Mouse (Mus musculus) heart, embryonic 11.5 days (tissue): ENCODE measurements around the gene Fndc7. TPM values are rescaled to one million over a fixed set of nuclear protein-coding genes. Genes with fewer than 3 reads are reported as not detected.
"Not testable (repeated sequence)": the region's sequence is repeated elsewhere in the genome, so short reads cannot be mapped to it uniquely, and the experiment has no call there.

Experiments
- ATAC-seq: fragments of 200-750 bp; cut with Nextera tagmentation; replicated peaks from 2 replicates; pipeline ENCODE4 v1.8.0; 2017; ENCODE audit warnings: moderate library complexity; ENCODE audit not compliant: insufficient number of reproducible peaks, low FRiP score, low TSS enrichment
- H3K27ac ChIP-seq: fragments of 300-500 bp; sonication (generic); 2 replicates; pipeline ENCODE4 v1.5.1; 2014; ENCODE audit warnings: mild to moderate bottlenecking, low read depth, low read length
- H3K27me3 ChIP-seq: fragments of 300-500 bp; sonication (generic); 2 replicates; pipeline ENCODE4 v1.6.1; 2014; ENCODE audit warnings: mild to moderate bottlenecking, low read length, mixed read lengths; ENCODE audit not compliant: control insufficient read depth, insufficient read depth
- H3K36me3 ChIP-seq: fragments of 300-500 bp; sonication (generic); 2 replicates; pipeline ENCODE4 v1.6.1; 2014; ENCODE audit warnings: mild to moderate bottlenecking, low read length, moderate library complexity, mixed read lengths; ENCODE audit not compliant: control insufficient read depth, insufficient read depth
- H3K4me1 ChIP-seq: fragments of 300-500 bp; sonication (generic); 2 replicates; pipeline ENCODE4 v1.6.1; 2014; ENCODE audit warnings: low read length; ENCODE audit not compliant: control insufficient read depth, insufficient read depth
- H3K4me2 ChIP-seq: fragments of 300-500 bp; sonication (generic); 2 replicates; pipeline ENCODE4 v1.6.1; 2014; ENCODE audit warnings: mild to moderate bottlenecking, moderate library complexity
- H3K4me3 ChIP-seq: fragments of 300-500 bp; sonication (generic); 2 replicates; pipeline ENCODE4 v1.5.1; 2014; ENCODE audit warnings: low read depth, low read length
- H3K9ac ChIP-seq: fragments of 300-500 bp; sonication (generic); 2 replicates; pipeline ENCODE4 v1.6.1; 2014; ENCODE audit warnings: mild to moderate bottlenecking, low read depth, low read length, moderate library complexity
- H3K9me3 ChIP-seq: fragments of 300-500 bp; sonication (generic); replicated peaks from 2 replicates; pipeline ENCODE4 v1.6.1; 2016; ENCODE audit warnings: low read length; ENCODE audit not compliant: control insufficient read depth
- WGBS: fragments of 180-500 bp; shearing (Covaris S2); extraction: QIAGEN DNeasy Blood & Tissue Kit; methylation state at CpG from one replicate; pipeline ENCODE4 v1.1.7; 2014; ENCODE audit not compliant: insufficient replicate concordance; 5-methylcytosine and 5-hydroxymethylcytosine counted together
- polyA plus RNA-seq: library from polyadenylated mRNA; unstranded; fragments of >200 nt; fragmentation: Nextera tagmentation; extraction: Ambion mirVana; gene quantifications from 2 replicates; pipeline ENCODE4 v1.2.1, GENCODE M21; 2014

Fndc7 gene
- polyA plus RNA-seq, 1 experiment from 2014 or later: not detected

- ATAC-seq: no peak
- Histone ChIP-seq H3K4me2 (no peak overlapping the region), H3K4me3 (no peak overlapping the region), H3K9ac (no peak overlapping the region), H3K9me3 (0 out of 2 replicates have a peak, but pooled peaks cover 2% of the 10 kb centered on the region), H3K27ac (no peak overlapping the region), H3K27me3 (no peaks in the 10 kb centered on the region), H3K4me1 (no peaks in the 10 kb centered on the region), H3K36me3 (no peaks in the 10 kb centered on the region)
- WGBS: 86% methylated on average over 3 of the region's 3 CpGs
Measured at GRCm38 (mm10) chr3:108865676-108866075, 24.1 kb downstream of the Fndc7 start.

- Histone ChIP-seq H3K27me3 (no peaks in the 10 kb centered on the region), H3K4me3 (no peak overlapping the region), H3K27ac (no peak overlapping the region), H3K9ac (no peak overlapping the region), H3K9me3 (0 out of 2 replicates have a peak, but pooled peaks cover 2% of the 10 kb centered on the region), H3K4me2 (no peak overlapping the region), H3K36me3 (no peaks in the 10 kb centered on the region), H3K4me1 (no peaks in the 10 kb centered on the region)
- 44% methylated on average over 3 of the region's 3 CpGs for WGBS
- no peak for ATAC-seq
Measured at GRCm38 (mm10) chr3:108865129-108865528, 24.7 kb downstream of the Fndc7 start.

DNA sequence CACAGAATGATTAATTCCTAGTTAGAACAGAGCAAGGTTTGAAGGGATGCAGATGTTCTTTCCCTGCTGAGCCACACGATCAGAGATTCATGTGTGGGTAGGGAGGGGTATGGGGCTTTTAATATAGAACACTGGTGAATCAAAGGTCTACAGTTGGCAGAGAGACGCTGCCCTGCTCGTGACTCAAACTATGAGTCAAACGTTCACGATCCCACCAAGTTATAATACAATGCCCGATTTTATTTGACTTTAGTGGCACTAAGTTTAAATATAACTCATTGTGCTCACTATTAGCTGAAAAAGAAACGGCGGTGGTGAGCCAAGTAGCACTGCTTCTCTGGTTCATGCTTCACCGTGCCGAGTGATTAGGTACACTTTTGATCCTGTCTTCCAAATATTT is 26.7 kb downstream of the Fndc7 start:
- WGBS: 88% methylated on average over 10 of the region's 10 CpGs
- no peak overlapping the region for H3K27ac ChIP-seq
- no peak for ATAC-seq
- H3K27me3 ChIP-seq: no peaks in the 10 kb centered on the region
- H3K4me2 ChIP-seq: no peak overlapping the region
- H3K4me1 ChIP-seq: 0 out of 2 replicates have a peak, but pooled peaks cover 4% of the 10 kb centered on the region
- no peak overlapping the region for H3K9ac ChIP-seq
- 0 out of 2 replicates have a peak, but pooled peaks cover 2% of the 10 kb centered on the region for H3K9me3 ChIP-seq
- no peak overlapping the region for H3K4me3 ChIP-seq
- no peaks in the 10 kb centered on the region for H3K36me3 ChIP-seq

DNA sequence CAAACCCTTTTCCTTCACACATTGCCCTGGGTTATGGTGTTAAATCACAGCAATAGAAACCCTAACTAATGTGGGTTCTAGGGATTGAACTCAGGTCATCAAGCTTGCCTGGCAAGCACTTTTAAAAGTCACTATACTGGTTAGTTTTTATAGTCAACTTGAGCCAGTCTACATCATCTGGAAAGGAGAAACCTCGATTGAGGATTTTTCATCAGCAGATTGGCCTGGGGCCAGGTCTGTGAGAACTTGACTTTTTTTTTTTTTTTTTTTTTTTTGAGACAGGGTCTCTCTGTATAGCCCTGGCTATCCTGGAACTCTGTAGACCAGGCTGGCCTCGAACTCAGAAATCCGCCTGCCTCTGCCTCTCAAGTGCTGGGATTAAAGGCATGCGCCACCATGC is 27.5 kb downstream of the Fndc7 start:
- H3K9ac ChIP-seq, H3K36me3 ChIP-seq, H3K27me3 ChIP-seq, H3K4me1 ChIP-seq, H3K4me3 ChIP-seq, H3K4me2 ChIP-seq, H3K9me3 ChIP-seq, H3K27ac ChIP-seq, ATAC-seq: not testable (repeated sequence)
- WGBS: 91% methylated on average over 4 of the region's 4 CpGs

DNA sequence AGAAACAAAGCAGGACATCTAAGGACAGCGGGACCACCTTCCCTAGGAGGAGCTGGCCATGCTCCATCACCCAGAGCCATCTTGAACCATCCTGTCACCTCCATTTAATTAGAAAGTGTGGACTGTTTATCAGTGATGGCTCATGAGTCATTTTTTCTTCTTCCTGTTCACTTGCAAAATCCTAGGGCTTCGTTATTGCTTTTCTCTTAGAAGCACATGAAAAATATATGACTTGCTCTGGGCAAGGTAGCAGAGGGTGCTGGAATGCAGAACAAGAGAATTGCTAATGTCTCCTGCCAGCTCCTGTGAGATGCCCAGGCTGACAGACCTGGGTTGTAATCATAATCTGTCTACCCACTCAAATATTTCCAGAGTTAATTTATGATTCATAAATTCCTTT is 29.0 kb downstream of the Fndc7 start:
- no peak overlapping the region for H3K27ac ChIP-seq
- H3K4me2 ChIP-seq: no peak overlapping the region
- no peak overlapping the region for H3K4me3 ChIP-seq
- no peak overlapping the region for H3K9ac ChIP-seq
- H3K4me1 ChIP-seq: peaks cover 10% of the 10 kb centered on the region
- no peaks in the 10 kb centered on the region for H3K27me3 ChIP-seq
- H3K9me3 ChIP-seq: no peaks in the 10 kb centered on the region
- H3K36me3 ChIP-seq: no peaks in the 10 kb centered on the region
- ATAC-seq: no peak
- 66% methylated on average over 2 of the region's 2 CpGs for WGBS

DNA sequence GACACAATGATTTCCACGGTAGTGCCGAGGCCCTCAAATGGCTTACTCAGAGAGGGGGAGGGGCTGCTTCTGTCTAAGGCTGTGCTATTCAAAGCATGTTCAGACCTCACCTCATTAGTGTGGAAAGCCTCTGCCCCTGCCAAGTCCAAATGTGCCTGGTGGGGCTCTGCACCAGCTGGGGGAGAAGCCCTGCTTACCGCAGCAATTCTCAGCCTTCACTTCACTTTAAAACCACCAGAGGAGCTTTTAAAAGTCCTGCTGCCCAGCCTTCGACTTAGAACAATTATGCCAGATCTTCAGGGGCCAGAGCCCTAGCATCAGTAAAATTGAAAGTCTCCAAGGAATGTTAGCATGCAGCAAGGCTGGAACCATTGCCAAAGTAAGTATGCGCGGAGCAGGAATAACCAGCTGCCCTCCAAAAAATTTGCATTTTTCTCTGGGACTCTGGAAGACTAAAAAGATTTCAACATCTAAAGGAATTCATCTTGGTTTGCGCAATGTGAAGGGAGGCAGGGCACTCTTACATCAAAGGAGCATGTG is 31.5 kb downstream of the Fndc7 start:
- Histone ChIP-seq H3K4me1 (peaks cover 20% of the 10 kb centered on the region), H3K27ac (no peak overlapping the region), H3K27me3 (no peaks in the 10 kb centered on the region), H3K36me3 (no peaks in the 10 kb centered on the region), H3K4me2 (peak overlapping the region; percentile 32; the same call in 1 of the 2 replicates), H3K4me3 (no peak overlapping the region), H3K9ac (no peak overlapping the region), H3K9me3 (no peaks in the 10 kb centered on the region)
- 0 out of 2 replicates have a peak, but pooled peaks have one; percentile 60 for ATAC-seq
- 41% methylated on average over 7 of the region's 7 CpGs for WGBS

DNA sequence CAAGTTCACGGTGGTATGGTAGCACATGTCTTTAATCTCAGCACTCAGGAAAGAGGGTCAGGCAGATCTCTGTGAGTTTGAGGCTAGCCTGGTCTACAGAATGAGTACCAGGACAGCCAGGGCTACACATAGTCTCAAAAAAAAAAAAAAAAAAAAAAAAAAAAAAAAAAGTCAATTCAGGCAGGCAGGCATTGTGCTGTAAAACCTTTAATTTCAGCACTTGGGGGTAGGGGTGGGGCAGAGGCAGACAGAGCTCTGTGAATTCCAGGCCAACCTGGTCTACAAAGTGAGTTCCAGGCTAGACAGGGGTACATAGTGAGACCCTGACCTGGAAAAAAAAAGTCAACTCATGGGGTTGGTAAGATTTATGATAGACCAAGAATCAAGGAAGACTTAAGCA is 32.1 kb downstream of the Fndc7 start:
- Histone ChIP-seq H3K9me3 (no peaks in the 10 kb centered on the region), H3K36me3 (no peaks in the 10 kb centered on the region), H3K4me1 (peaks cover 20% of the 10 kb centered on the region), H3K9ac (no peak overlapping the region), H3K4me3 (no peak overlapping the region), H3K4me2 (no peak overlapping the region), H3K27ac (no peak overlapping the region), H3K27me3 (no peaks in the 10 kb centered on the region)
- WGBS: 71% methylated on average over 1 of the region's 1 CpGs
- ATAC-seq: no peak

- no peak overlapping the region for H3K4me3 ChIP-seq
- no peak overlapping the region for H3K27ac ChIP-seq
- no peaks in the 10 kb centered on the region for H3K9me3 ChIP-seq
- no peak for ATAC-seq
- no peaks in the 10 kb centered on the region for H3K27me3 ChIP-seq
- no peaks in the 10 kb centered on the region for H3K36me3 ChIP-seq
- no peak overlapping the region for H3K9ac ChIP-seq
- H3K4me1 ChIP-seq: peaks cover 20% of the 10 kb centered on the region
- no peak overlapping the region for H3K4me2 ChIP-seq
- 38% methylated on average over 3 of the region's 3 CpGs for WGBS
Measured at GRCm38 (mm10) chr3:108857124-108857470, 32.7 kb downstream of the Fndc7 start.

DNA sequence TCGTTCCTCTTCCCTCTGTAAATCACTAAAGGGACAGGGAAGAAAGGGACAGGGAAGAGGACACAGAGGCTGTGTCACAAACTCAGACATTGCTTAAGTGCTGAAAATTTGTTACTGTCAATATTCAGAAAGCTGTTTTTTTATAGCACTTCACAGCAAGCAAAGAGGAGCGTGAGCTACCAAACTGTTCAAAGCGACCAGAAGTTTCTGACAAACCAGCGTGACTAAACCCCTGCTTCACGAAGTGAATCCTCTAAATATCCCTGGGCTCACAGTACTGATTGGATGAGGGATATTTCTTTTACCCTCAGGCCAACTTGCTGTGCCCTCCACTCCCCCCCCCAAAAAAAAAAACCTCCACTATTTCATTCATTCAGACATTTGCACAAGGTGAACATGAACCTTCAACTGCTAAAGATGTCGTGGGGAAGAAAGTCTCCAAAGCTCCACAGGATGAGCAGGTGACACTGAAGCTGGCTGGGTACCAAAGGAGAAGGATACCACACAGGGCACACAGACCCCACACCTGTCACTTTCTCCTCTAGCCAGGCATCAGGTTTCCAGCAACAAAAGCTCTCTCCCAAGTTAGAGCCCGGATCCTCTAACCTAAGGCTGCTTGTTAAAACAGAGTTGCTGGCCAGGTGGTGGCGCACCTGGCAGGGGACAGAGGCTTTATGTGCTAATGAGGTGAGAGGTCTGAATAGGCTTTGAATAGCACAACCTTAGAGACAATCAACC is 33.3 kb downstream of the Fndc7 start:
- no peak overlapping the region for H3K27ac ChIP-seq
- 50% methylated on average over 8 of the region's 8 CpGs for WGBS
- H3K4me3 ChIP-seq: no peak overlapping the region
- H3K4me1 ChIP-seq: peaks cover 20% of the 10 kb centered on the region
- no peak overlapping the region for H3K9ac ChIP-seq
- no peaks in the 10 kb centered on the region for H3K9me3 ChIP-seq
- no peaks in the 10 kb centered on the region for H3K36me3 ChIP-seq
- no peak overlapping the region for H3K4me2 ChIP-seq
- no peaks in the 10 kb centered on the region for H3K27me3 ChIP-seq
- ATAC-seq: no peak
